Mouse (Mus musculus): ENCODE measurements around the gene Emc10. TPM values are rescaled to one million over a fixed set of nuclear protein-coding genes. Genes with fewer than 3 reads are reported as not detected.

The Emc10 gene
- total RNA-seq, 2 experiments from 2014 or later, result 48.2 to 49.0 TPM

DNA sequence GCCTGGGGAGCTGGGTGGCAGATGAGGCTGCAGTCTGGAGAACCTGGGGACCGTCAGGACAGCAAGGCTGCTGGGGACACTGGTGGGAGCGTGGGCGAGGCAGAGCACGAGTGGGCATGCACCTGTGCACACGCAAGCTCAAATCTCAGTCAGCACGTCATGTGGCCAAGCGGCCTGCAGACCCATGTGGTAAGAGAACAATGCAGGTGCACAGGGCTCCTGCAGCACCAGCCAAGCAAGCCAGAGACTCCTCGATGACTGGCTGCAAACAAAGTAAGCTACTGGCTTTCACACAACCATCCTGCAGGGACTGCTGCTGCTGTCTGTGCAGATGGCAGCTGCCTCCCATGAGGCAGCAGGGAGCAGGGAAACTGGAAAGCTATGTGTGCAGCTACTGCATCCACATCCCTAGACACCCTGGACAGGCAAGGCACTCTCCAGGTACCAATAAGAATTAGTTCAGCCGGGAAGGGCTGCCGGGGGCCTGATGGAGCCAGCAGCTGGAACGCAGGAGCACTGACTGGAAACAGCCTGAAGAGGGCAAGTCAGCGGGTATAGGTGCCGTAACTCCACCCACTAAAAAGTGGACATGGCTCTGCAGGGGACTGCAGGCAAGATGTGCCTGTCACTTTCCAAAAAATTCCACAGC lies 9.3 kb downstream of the Emc10 start:
- no peak for DNase-seq (ENCODE audit: low spot score)

DNA sequence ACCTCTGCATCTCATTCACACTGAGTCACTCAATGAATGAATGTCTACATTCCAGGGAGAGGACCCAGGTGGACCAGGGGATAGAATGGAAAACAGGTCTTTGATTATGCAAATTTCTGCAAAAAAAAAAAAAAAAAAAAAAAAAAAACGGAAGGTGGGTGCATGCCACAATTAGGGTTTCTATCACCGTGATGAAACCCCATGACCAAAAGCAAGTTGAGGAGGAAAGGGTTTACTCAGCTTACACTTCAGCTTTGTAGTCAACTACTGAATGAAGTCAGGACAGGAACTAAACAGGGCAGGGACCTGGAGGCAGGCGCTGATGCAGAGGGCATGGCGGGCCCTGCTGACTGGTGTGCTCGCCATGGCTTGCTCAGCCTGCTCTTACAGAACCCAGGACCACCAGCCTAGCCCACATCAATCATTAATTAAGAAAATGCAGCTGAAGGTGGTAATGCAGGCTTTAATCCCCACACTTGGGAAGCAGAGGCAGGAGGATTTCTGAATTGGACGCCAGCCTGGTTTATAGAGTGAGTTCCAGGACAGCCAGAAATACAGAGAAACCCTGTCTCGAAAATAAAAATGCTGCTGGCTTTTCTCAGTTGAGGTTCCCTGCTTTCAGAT lies 10.6 kb downstream of the Emc10 start:
- DNase-seq (ENCODE audit: low spot score), result no peak

- peak; percentile 69 for DNase-seq (ENCODE audit: low spot score)
Observed at GRCm38 (mm10) chr7:44484841-44485571, 11.3 kb downstream of the Emc10 start.

DNA sequence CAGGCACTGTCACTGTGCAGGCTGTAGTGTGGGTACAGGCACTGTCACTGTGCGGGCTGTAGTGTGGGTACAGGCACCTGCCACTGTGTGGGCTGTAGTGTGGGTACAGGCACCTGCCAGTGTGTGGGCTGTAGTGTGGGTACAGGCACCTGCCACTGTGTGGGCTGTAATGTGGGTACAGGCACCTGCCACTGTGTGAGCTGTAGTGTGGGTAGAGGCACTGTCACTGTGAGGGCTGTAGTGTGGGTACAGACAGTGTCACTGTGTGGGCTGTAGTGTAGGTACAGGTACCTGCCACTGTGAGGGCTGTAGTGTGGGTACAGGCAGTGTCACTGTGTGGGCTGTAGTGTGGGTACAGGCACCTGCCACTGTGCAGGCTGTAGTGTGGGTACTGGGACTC lies 12.2 kb downstream of the Emc10 start:
- no peak for DNase-seq (ENCODE audit: low spot score)

DNA sequence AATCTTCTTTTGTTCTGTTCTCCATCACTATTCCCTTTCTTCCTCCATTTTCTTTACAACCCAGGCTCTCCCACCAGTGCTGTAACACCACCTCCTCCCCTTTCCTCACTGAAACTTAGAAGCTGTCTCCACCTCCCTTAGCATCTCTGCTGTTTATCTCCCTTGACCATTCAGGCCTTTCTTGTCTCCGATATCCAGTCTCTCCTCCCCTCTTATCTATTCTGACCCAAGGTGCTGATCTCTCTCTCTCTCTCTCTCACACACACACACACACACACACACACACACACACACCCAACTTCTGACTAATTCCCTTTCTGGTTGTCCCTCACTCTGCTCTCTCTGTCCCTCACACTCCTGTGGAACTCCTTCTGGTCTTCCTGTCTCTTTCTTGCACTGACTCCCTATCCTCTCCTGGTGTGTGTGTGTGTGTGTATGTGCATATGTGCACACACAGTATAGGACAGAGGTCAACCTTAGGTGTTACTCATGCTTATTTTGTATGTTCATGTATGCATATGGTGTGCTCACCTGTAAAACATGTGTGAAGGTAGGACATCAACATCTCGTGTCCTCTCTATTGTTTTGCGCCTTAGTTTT lies 13.4 kb downstream of the Emc10 start:
- no peak for DNase-seq (ENCODE audit: low spot score)

- DNase-seq (ENCODE audit: low spot score), result no peak
Observed at GRCm38 (mm10) chr7:44475046-44475614, 21.2 kb downstream of the Emc10 start.

DNA sequence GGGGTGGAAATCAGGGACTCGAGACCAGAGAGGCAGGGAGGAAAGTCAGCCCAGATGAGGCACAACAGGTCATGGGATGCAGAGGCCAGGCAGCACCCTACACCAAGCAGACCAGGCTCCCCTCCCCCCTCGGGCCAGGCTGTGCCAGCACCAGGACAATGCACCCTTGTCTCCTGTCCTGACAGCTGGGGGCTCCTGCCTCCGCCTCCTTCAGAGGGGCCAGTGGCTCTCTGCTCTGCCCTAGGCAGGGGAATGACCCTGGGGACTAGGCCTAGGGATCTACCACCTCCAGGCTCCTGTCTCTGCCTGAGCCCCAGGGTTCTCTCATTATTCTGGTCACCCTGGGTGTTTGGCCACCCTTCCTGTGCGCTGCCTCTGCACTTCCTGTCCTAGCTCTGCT lies 21.9 kb downstream of the Emc10 start:
- DNase-seq (ENCODE audit: low spot score), result peak; percentile 62

DNA sequence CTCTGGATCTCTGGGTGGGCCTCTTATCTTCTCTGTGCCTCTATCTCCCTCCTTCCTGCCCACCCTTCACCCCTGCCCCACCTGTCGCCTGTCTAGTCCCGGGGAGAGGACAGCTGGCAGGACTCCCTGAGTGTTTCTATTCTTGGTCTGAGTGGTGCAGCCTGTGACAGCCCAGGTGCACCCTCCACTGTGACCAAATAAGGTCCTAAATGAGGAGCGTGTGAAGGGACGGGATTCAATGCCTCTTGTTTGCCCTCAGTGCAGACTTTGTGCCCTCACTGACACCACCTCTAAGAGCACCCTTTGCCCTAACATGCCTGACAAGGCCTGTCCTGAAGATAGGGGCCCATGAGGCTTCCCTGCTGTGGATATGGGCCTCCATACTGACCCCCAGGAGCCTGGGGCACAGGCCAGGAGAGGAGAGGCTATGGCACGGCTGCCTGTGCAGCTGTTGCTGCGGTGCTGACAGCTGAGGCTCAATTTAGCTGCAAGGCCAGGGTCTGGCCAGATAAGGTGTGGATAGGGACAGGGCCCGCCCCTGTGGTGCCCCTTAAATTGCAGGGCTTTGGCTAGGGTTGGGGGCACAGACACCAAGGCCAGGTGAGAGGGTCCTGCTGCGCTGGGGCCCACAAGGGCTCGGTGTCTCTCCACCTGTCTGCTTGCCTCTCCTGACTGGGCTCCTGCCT lies 23.2 kb downstream of the Emc10 start:
- peak; percentile 89 for DNase-seq (ENCODE audit: low spot score)

DNA sequence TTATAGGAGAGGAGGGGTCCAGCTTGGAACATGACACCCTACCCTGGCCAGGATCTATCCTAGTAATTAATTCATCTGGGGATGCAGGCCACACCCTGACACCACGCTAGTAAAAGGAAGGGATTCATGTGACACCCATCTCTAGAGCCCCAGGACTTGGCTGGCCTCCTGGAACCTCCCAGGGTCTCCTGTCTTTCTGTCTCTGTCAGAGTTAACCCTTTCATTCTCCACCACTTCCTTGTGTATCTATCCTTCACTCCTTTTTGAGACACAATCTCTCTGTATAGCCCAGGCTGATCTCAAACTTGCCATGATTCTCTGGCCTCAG lies 23.8 kb downstream of the Emc10 start:
- DNase-seq (ENCODE audit: low spot score), result no peak

GRCm38 (mm10) chr7:44471880-44472557 lies 24.3 kb downstream of the Emc10 start:
- DNase-seq (ENCODE audit: low spot score), result peak; percentile 69

DNA sequence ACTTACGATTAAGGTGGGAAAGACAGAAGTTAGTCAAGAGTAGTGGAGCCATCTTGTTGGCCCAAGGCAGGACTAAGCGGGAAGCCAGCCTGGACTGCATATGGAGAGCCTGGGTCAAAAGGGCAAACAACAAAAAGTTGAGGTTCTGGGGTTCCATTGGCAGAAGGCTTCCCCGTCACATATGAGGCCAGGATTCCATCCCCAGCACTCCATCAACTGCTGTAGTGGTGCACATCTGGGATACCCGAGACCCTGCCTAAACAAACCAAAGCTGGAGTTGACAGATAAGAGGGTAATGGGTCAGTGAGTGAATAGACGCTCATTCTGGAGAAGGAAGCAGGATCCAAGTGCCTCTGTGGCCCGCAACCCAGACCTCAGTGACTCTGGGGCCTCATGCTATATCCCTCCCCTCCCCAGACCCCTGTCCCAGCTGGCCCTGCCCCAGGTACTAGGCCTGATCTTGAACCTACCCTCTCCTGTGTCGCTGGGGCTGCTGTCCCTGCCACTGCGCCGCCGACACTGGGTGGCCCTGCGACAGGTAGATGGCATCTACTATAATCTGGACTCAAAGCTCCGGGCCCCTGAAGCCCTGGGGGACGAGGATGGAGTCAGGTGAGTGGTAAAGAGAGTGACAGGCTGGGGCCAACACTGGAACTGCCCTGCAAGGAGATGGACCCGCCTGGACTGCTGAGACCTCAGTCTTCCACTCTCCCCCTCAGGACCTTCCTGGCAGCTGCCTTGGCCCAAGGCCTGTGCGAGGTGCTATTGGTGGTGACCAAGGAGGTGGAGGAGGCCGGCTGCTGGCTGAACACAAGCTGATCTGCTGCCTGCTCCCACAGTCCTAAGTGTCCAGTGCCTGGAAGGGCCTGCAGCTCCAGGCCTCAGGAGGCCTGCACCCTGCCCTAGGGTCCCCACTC lies 25.4 kb downstream of the Emc10 start:
- no peak for DNase-seq (ENCODE audit: low spot score)

GRCm38 (mm10) chr7:44469677-44470675 lies 26.4 kb downstream of the Emc10 start:
- DNase-seq (ENCODE audit: low spot score), result no peak

- no peak for DNase-seq (ENCODE audit: low spot score)
Observed at GRCm38 (mm10) chr7:44468644-44469285, 27.6 kb downstream of the Emc10 start.

- peak; percentile 97 for DNase-seq (ENCODE audit: low spot score)
Observed at GRCm38 (mm10) chr7:44467811-44468411, 28.4 kb downstream of the Emc10 start, which contains the start of gene Josd2. Josd2 (plus strand) TSS chr7:44467980.

DNA sequence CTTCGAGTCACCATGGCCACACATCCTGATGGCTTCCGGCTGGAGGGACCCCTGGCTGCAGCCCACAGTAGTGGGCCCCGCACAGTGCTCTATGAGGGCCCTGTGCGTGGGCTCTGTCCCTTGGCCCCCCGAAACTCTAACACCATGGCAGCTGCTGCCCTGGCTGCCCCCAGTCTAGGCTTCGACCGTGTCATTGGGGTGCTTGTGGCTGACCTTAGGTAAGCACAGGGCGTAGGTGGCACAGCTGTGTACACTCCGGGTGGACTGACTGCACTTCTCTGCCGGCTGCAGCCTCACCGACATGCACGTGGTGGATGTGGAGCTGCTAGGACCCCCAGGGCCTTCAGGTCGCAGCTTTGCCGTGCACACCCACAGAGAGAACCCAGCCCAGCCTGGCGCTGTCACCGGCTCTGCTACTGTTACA lies 29.4 kb downstream of the Emc10 start:
- no peak for DNase-seq (ENCODE audit: low spot score)

GRCm38 (mm10) chr7:44466006-44466887 lies 30.1 kb downstream of the Emc10 start:
- no peak for DNase-seq (ENCODE audit: low spot score)

Measured in gastrocnemius, adult 18-20 months (tissue).